Mouse (Mus musculus): Measurements from ENCODE around the gene Ebi3.

The Ebi3 gene

DNA sequence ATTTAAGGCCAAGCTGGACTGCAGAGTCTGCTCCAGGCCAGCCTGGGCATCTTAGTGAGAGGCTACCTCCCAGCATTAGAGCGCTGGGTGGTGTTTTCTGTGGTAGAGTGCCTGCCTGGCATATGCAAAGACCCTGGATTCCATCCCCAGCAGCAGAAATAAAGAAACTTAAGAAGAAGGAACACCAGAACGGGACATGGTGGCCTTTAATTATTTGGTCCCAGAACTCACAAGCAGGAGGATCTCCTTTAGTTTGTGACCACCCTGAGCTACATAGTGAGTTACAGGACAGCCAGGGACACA, 6.1 kb downstream of the Ebi3 start:
- no peak for DNase-seq (ENCODE audit: low spot score in 2 of 2)

DNA sequence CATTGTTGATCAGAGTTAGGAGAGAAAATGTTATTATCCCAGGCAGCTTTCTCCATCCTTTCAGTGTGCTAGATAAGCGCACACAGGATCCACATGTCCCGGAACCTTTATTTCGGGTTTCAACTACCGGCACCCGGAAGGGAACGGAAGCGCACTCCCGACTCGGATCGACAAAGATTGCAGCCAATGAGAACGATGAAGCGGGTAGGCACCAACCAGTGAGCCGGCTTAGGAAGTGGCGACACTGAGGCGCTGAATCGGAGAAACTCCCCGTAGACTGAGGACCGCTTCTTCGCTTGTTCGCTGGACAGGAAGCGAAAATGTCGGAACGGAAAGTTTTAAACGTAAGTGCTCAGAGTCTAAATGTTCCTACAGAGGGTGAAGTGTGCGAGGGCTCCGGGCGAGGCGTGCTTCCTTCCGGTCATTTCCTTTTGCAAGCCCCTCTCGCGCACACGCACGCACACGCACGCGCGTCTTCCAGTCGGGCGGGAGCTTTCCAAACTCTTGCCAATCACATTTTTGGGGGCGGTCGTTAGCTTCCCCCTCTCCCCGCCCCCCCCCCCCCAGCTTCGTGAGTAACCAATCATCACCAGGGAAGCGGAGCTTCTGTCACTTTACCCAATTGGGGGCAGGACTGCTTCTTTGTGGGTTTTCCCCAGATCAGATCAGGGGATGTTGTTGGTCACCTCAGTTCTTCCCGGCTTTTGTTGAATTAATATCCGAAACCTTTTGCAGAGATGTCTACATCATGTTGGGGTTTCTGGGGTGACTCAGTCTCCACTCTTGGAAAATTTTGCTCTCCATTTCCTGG, 6.7 kb downstream of the Ebi3 start, which contains the start of gene Yju2:
Gene Yju2, plus strand, starts transcription at position 182 of the 811 bp plus-strand sequence.
- peak; percentile 95 to 96 for DNase-seq (ENCODE audit: low spot score in 2 of 2)

DNA sequence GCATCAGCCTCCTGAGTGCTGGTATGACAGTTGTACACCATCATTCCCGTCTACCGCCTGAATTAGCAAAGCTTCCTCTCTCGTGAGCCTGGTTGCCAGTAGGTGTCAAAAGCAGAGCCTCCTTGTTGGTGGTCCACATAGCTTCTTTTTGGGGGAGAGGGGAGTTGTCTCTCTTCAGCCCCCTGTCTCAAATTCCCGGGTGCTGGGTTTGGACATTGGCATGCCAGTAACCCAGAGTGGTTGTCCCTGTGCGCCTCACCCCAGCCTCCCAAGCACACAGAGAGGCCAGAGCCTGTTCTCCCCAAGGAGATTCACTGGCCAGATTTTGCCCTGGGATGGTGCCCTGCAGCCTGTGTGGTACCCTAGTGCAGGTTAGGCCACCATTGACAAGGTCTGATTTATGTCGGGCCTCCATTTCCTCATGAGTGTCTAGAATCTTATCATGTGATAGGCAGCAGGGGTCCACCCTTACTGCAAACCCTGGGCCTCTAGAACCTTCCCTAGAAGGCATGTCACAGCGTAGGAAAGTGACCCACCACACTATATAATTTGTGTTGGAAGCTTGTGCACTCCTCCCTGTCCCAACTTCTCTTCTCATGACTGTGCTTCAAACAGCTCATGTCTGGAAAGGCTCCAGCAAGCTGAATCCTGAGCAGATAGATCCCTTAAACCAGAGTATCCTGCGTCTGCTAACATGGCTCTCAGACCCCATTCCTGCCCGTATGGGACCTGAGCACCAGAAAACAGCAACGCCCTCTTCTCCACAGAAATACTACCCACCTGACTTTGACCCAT, 7.7 kb downstream of the Ebi3 start:
- DNase-seq (ENCODE audit: low spot score in 2 of 2), result no peak

- no peak for DNase-seq (ENCODE audit: low spot score in 2 of 2)
Observed at GRCm38 (mm10) chr17:55960791-55961190, 8.4 kb downstream of the Ebi3 start.

DNA sequence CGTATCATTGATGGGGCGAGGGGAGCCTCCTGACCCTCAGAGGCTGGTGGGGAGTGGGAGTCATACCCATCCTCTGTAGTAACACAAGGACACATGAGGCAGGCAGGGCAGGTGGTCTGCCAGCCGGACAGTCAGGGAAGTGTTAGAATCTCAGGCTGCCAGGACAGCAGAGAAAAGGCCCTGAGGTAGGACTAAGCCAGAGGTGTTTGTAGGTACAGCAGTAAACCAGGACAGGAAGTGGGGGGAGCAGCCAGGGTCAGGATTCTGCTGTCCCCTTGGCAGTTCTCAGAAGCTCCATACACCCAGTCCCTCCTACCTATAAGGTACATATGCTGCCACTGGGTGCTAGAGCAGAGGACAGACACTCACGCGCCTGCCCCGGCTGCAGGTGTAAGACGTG, 9.2 kb downstream of the Ebi3 start:
- no peak for DNase-seq (ENCODE audit: low spot score in 2 of 2)

- no peak for DNase-seq (ENCODE audit: low spot score in 2 of 2)
Observed at GRCm38 (mm10) chr17:55963171-55963570, 10.7 kb downstream of the Ebi3 start.

- no peak for DNase-seq (ENCODE audit: low spot score in 2 of 2)
Observed at GRCm38 (mm10) chr17:55964496-55964895, 12.1 kb downstream of the Ebi3 start.

DNA sequence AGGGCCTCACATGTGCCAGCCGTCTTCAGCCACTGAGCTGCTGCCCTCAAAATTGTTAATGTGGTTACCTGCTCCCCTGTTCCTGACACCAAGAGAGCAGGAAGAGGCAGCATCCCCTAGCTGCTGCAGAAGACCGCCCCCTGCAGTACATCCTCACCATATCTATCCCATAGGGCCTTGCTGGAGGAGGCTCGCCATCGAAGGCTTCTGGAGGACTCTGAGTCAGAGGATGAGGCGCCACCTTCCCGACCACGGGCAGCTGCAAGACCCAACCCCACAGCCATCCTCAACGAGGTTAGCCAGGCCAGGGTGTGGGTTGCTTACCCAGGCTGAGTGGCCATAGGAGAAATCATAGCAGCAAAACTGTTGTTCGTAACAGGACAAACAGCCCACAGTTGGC, 12.6 kb downstream of the Ebi3 start:
- no peak for DNase-seq (ENCODE audit: low spot score in 2 of 2)

GRCm38 (mm10) chr17:55967186-55967585, 14.7 kb downstream of the Ebi3 start:
- no peak for DNase-seq (ENCODE audit: low spot score in 2 of 2)

- DNase-seq (ENCODE audit: low spot score in 2 of 2), result no peak
Observed at GRCm38 (mm10) chr17:55968210-55968609, 15.8 kb downstream of the Ebi3 start.

GRCm38 (mm10) chr17:55969560-55969959, 17.1 kb downstream of the Ebi3 start:
- peak in 1 of 2 experiments; percentile 54 for DNase-seq (ENCODE audit: low spot score in 2 of 2)

DNA sequence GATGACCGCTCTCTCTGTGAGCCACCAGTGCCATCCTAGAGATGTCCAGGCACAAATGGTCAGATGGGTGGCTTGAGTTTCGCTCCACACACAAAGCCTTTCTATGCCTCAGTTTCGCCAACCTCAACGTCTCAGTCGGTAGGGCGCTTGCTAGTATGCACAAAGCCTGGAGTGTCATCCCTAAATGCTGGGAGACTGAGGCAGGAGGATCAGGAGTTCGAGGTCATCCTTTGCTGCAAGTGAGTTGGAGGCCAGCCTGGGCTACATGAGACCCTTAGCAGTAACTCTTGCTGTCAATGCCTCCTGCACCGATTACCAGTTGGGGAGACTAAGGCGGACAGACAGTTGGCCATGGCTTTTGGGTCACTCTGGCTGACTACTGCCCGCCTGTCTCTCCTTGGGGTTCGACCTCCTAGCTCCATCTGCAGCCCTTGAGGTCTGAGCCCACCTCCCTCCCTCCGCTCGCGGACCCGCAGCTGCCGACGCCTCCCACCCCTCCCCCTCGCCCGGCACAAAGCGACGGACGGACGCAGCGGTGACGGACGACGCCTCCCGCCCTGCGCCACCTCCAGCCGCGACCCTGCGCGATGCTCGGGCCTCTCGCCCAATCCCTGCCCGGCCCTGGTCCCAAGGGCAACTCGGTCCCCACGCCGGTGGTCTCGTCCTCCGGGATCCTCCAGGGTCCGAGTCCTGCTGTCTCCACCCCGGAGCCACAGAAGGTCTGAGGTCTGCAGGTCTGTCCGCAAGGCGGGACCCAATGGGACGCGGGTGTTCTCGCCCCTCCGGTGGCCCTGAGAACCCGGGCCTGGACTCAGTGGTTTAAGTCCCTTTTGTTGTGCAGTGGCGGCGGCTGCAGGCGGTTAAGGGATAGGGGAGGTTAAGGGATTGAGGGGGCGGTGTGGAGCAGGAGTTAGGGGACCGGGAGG, 17.8 kb downstream of the Ebi3 start, which contains the start of gene Shd:
Gene Shd, plus strand, starts transcription at position 502 of the 926 bp plus-strand sequence.
- DNase-seq (ENCODE audit: low spot score in 2 of 2), result peak in 1 of 2 experiments; percentile 36

GRCm38 (mm10) chr17:55971453-55971852, 19.0 kb downstream of the Ebi3 start:
- no peak for DNase-seq (ENCODE audit: low spot score in 2 of 2)

- peak; percentile 68 to 77 for DNase-seq (ENCODE audit: low spot score in 2 of 2)
Observed at GRCm38 (mm10) chr17:55976255-55976862, 23.9 kb downstream of the Ebi3 start.

- DNase-seq (ENCODE audit: low spot score in 2 of 2), result no peak
Observed at GRCm38 (mm10) chr17:55977301-55977700, 24.9 kb downstream of the Ebi3 start.

GRCm38 (mm10) chr17:55986030-55986961, 33.9 kb downstream of the Ebi3 start, which contains the start of gene Fsd1:
TSS of gene Fsd1 (plus strand) at chr17:55986509.
- DNase-seq (ENCODE audit: low spot score in 2 of 2), result peak; percentile 82 to 88

GRCm38 (mm10) chr17:55990278-55990898, 37.9 kb downstream of the Ebi3 start:
- DNase-seq (ENCODE audit: low spot score in 2 of 2), result no peak

- DNase-seq (ENCODE audit: low spot score in 2 of 2), result no peak
Observed at GRCm38 (mm10) chr17:55996007-55996406, 43.6 kb downstream of the Ebi3 start.

GRCm38 (mm10) chr17:55999794-56000499, 47.5 kb downstream of the Ebi3 start:
- no peak for DNase-seq (ENCODE audit: low spot score in 2 of 2)

All from frontal cortex, postnatal 36 days (tissue).